Mouse (Mus musculus) frontal cortex, postnatal 10 days (tissue): ENCODE measurements around the gene Shisa8.

Experiments
- DNase-seq, 2 experiments: peaks; one replicate each; pipeline ENCODE4 v3.0.0; 2022; ENCODE audit warnings: low spot score in 2 of 2, mixed read lengths in 1 of 2

The Shisa8 gene

GRCm38 (mm10) chr15:82206365-82207104, 6.1 kb downstream of the Shisa8 start:
- no peak for DNase-seq

- no peak for DNase-seq
Observed at GRCm38 (mm10) chr15:82204680-82205371, 7.8 kb downstream of the Shisa8 start.

GRCm38 (mm10) chr15:82203611-82204351, 8.8 kb downstream of the Shisa8 start:
- no peak for DNase-seq

- no peak for DNase-seq
Observed at GRCm38 (mm10) chr15:82203090-82203489, 9.5 kb downstream of the Shisa8 start.

- no peak for DNase-seq
Observed at GRCm38 (mm10) chr15:82202086-82202485, 10.5 kb downstream of the Shisa8 start.

GRCm38 (mm10) chr15:82199546-82199945, 13.1 kb downstream of the Shisa8 start:
- DNase-seq: no peak

GRCm38 (mm10) chr15:82198342-82198741, 14.3 kb downstream of the Shisa8 start:
- DNase-seq: no peak

GRCm38 (mm10) chr15:82197937-82198336, 14.7 kb downstream of the Shisa8 start:
- DNase-seq: no peak

GRCm38 (mm10) chr15:82197246-82197750, 15.3 kb downstream of the Shisa8 start:
- no peak for DNase-seq

- no peak for DNase-seq
Observed at GRCm38 (mm10) chr15:82196300-82196699, 16.3 kb downstream of the Shisa8 start.

- DNase-seq: no peak
Observed at GRCm38 (mm10) chr15:82192617-82193016, 20.0 kb downstream of the Shisa8 start.

GRCm38 (mm10) chr15:82188481-82189240, 24.0 kb downstream of the Shisa8 start:
- DNase-seq: no peak

GRCm38 (mm10) chr15:82187924-82188323, 24.7 kb downstream of the Shisa8 start:
- DNase-seq: no peak

GRCm38 (mm10) chr15:82187401-82187800, 25.2 kb downstream of the Shisa8 start:
- DNase-seq: no peak

GRCm38 (mm10) chr15:82186931-82187330, 25.7 kb downstream of the Shisa8 start:
- no peak for DNase-seq

GRCm38 (mm10) chr15:82186131-82186530, 26.5 kb downstream of the Shisa8 start:
- no peak for DNase-seq

GRCm38 (mm10) chr15:82185062-82185783, 27.4 kb downstream of the Shisa8 start:
- DNase-seq: no peak

- DNase-seq: no peak
Observed at GRCm38 (mm10) chr15:82184656-82185055, 28.0 kb downstream of the Shisa8 start.

- no peak for DNase-seq
Observed at GRCm38 (mm10) chr15:82184183-82184582, 28.4 kb downstream of the Shisa8 start.

GRCm38 (mm10) chr15:82183596-82183995, 29.0 kb downstream of the Shisa8 start:
- no peak for DNase-seq

- DNase-seq: no peak
Observed at GRCm38 (mm10) chr15:82182311-82182710, 30.3 kb downstream of the Shisa8 start.
